Mouse (Mus musculus) macrophage (primary cell): ENCODE results near the gene Lpp. TPM values are rescaled to one million over a fixed set of nuclear protein-coding genes. Genes with fewer than 3 reads are reported as not detected.

Experiments
- H3K27ac ChIP-seq: fragments of 350-480 bp; formaldehyde crosslinking; 2 replicates; pipeline ENCODE4 v1.9.0; 2021
- H3K36me3 ChIP-seq: fragments of 350-480 bp; formaldehyde crosslinking; 2 replicates; pipeline ENCODE4 v1.9.0; 2021; ENCODE audit errors: inconsistent target
- H3K4me3 ChIP-seq: fragments of 350-480 bp; formaldehyde crosslinking; 2 replicates; pipeline ENCODE4 v1.9.0; 2021; ENCODE audit errors: inconsistent target
- H3K79me2 ChIP-seq: fragments of 350-480 bp; formaldehyde crosslinking; 2 replicates; pipeline ENCODE4 v1.9.0; 2021; ENCODE audit errors: inconsistent target
- WGBS: methylation state at CpG from one replicate; pipeline ENCODE4 v1.1.7; 2026; ENCODE audit warnings: inconsistent platforms; ENCODE audit not compliant: missing documents; 5-methylcytosine and 5-hydroxymethylcytosine counted together
- polyA plus RNA-seq: library from polyadenylated mRNA; stranded (reverse); fragments of 250-400 nt; gene quantifications from 3 replicates; pipeline ENCODE4 v1.2.4, GENCODE M21; 2018; ENCODE audit warnings: inconsistent platforms

The Lpp gene
- polyA plus RNA-seq, 1 experiment from 2014 or later: 15.6 TPM

GRCm38 (mm10) chr16:24737362-24738057 lies 344.2 kb downstream of the Lpp start:
- no peak overlapping the region for H3K27ac ChIP-seq
- no peaks in the 10 kb centered on the region for H3K36me3 ChIP-seq
- no peaks in the 10 kb centered on the region for H3K79me2 ChIP-seq
- WGBS: 22% methylated on average over 10 of the region's 10 CpGs
- no peak overlapping the region for H3K4me3 ChIP-seq

- WGBS: 96% methylated on average over 4 of the region's 4 CpGs
- Histone ChIP-seq H3K79me2 (no peaks in the 10 kb centered on the region), H3K36me3 (no peaks in the 10 kb centered on the region), H3K4me3 (no peak overlapping the region), H3K27ac (no peak overlapping the region)
Observed at GRCm38 (mm10) chr16:24740714-24741113, 347.4 kb downstream of the Lpp start.

- Histone ChIP-seq H3K27ac (no peak overlapping the region), H3K4me3 (no peak overlapping the region), H3K79me2 (no peaks in the 10 kb centered on the region), H3K36me3 (no peaks in the 10 kb centered on the region)
Observed at GRCm38 (mm10) chr16:24749816-24750215, 356.5 kb downstream of the Lpp start.

- Histone ChIP-seq H3K79me2 (no peaks in the 10 kb centered on the region), H3K36me3 (no peaks in the 10 kb centered on the region), H3K4me3 (no peak overlapping the region), H3K27ac (no peak overlapping the region)
- WGBS: 65% methylated on average over 9 of the region's 9 CpGs
Observed at GRCm38 (mm10) chr16:24756141-24756540, 362.8 kb downstream of the Lpp start.

- Histone ChIP-seq H3K79me2 (no peaks in the 10 kb centered on the region), H3K4me3 (no peak overlapping the region), H3K27ac (no peak overlapping the region), H3K36me3 (no peaks in the 10 kb centered on the region)
- 92% methylated on average over 3 of the region's 3 CpGs for WGBS
Observed at GRCm38 (mm10) chr16:24766051-24766450, 372.7 kb downstream of the Lpp start.

- Histone ChIP-seq H3K79me2 (no peaks in the 10 kb centered on the region), H3K27ac (no peak overlapping the region), H3K36me3 (no peaks in the 10 kb centered on the region), H3K4me3 (no peak overlapping the region)
- WGBS: 96% methylated on average over 2 of the region's 2 CpGs
Observed at GRCm38 (mm10) chr16:24766596-24766995, 373.3 kb downstream of the Lpp start.

GRCm38 (mm10) chr16:24777053-24777452 lies 383.7 kb downstream of the Lpp start:
- Histone ChIP-seq H3K36me3 (no peaks in the 10 kb centered on the region), H3K79me2 (no peaks in the 10 kb centered on the region), H3K4me3 (no peak overlapping the region), H3K27ac (no peak overlapping the region)
- WGBS: 83% methylated on average over 2 of the region's 2 CpGs

GRCm38 (mm10) chr16:24778432-24779274 lies 385.3 kb downstream of the Lpp start:
- H3K27ac ChIP-seq: no peak overlapping the region
- no peak overlapping the region for H3K4me3 ChIP-seq
- 96% methylated on average over 8 of the region's 8 CpGs for WGBS
- no peaks in the 10 kb centered on the region for H3K79me2 ChIP-seq
- no peaks in the 10 kb centered on the region for H3K36me3 ChIP-seq

- 95% methylated on average over 7 of the region's 7 CpGs for WGBS
- Histone ChIP-seq H3K79me2 (no peaks in the 10 kb centered on the region), H3K4me3 (no peak overlapping the region), H3K27ac (no peak overlapping the region), H3K36me3 (no peaks in the 10 kb centered on the region)
Observed at GRCm38 (mm10) chr16:24780545-24780944, 387.2 kb downstream of the Lpp start.

- Histone ChIP-seq H3K27ac (no peak overlapping the region), H3K79me2 (no peaks in the 10 kb centered on the region), H3K36me3 (no peaks in the 10 kb centered on the region), H3K4me3 (no peak overlapping the region)
- WGBS: 88% methylated on average over 3 of the region's 3 CpGs
Observed at GRCm38 (mm10) chr16:24781922-24782321, 388.6 kb downstream of the Lpp start.

GRCm38 (mm10) chr16:24785651-24786050 lies 392.3 kb downstream of the Lpp start:
- H3K36me3 ChIP-seq: no peaks in the 10 kb centered on the region
- no peak overlapping the region for H3K27ac ChIP-seq
- 58% methylated on average over 1 of the region's 1 CpGs for WGBS
- no peaks in the 10 kb centered on the region for H3K79me2 ChIP-seq
- H3K4me3 ChIP-seq: no peak overlapping the region

GRCm38 (mm10) chr16:24788973-24789372 lies 395.7 kb downstream of the Lpp start:
- 100% methylated on average over 3 of the region's 3 CpGs for WGBS
- H3K27ac ChIP-seq: no peak overlapping the region
- H3K79me2 ChIP-seq: no peaks in the 10 kb centered on the region
- H3K4me3 ChIP-seq: no peak overlapping the region
- H3K36me3 ChIP-seq: no peaks in the 10 kb centered on the region

- no peak overlapping the region for H3K4me3 ChIP-seq
- 91% methylated on average over 1 of the region's 1 CpGs for WGBS
- no peak overlapping the region for H3K27ac ChIP-seq
- no peaks in the 10 kb centered on the region for H3K36me3 ChIP-seq
- no peaks in the 10 kb centered on the region for H3K79me2 ChIP-seq
Observed at GRCm38 (mm10) chr16:24791387-24791786, 398.1 kb downstream of the Lpp start.

- H3K27ac ChIP-seq: no peak overlapping the region
- no peaks in the 10 kb centered on the region for H3K36me3 ChIP-seq
- no peak overlapping the region for H3K4me3 ChIP-seq
- H3K79me2 ChIP-seq: no peaks in the 10 kb centered on the region
- 93% methylated on average over 4 of the region's 4 CpGs for WGBS
Observed at GRCm38 (mm10) chr16:24791984-24792383, 398.7 kb downstream of the Lpp start.

GRCm38 (mm10) chr16:24792836-24793235 lies 399.5 kb downstream of the Lpp start:
- Histone ChIP-seq H3K79me2 (no peaks in the 10 kb centered on the region), H3K36me3 (no peaks in the 10 kb centered on the region), H3K4me3 (no peak overlapping the region), H3K27ac (no peak overlapping the region)
- 91% methylated on average over 4 of the region's 4 CpGs for WGBS
